Mouse (Mus musculus) limb, embryonic 13.5 days (tissue): Measurements from ENCODE around the gene Rapgef2. TPM values are rescaled to one million over a fixed set of nuclear protein-coding genes. Genes with fewer than 3 reads are reported as not detected.

ENCODE experiments used
- ATAC-seq: fragments of 200-750 bp; cut with Nextera tagmentation; 2 replicates; pipeline ENCODE4 v1.8.0; 2017; ENCODE audit warnings: low read depth, moderate number of reproducible peaks, moderate TSS enrichment; ENCODE audit not compliant: low FRiP score
- H3K27ac ChIP-seq: fragments of 300-500 bp; sonication (generic); 2 replicates; pipeline ENCODE4 v1.5.1; 2015; ENCODE audit warnings: inconsistent platforms, mild to moderate bottlenecking, moderate library complexity
- H3K27me3 ChIP-seq: fragments of 300-500 bp; sonication (generic); 2 replicates; pipeline ENCODE4 v1.6.1; 2015; ENCODE audit warnings: mild to moderate bottlenecking, inconsistent platforms
- H3K36me3 ChIP-seq: fragments of 300-500 bp; sonication (generic); 2 replicates; pipeline ENCODE4 v1.6.1; 2015; ENCODE audit warnings: inconsistent platforms, mild to moderate bottlenecking, moderate library complexity
- H3K4me1 ChIP-seq: fragments of 300-500 bp; sonication (generic); 2 replicates; pipeline ENCODE4 v1.6.1; 2015; ENCODE audit warnings: inconsistent platforms
- H3K4me2 ChIP-seq: fragments of 300-500 bp; sonication (generic); replicated peaks from 2 replicates; pipeline ENCODE4 v1.6.1; 2015; ENCODE audit warnings: inconsistent platforms, mild to moderate bottlenecking, moderate library complexity
- H3K4me3 ChIP-seq: fragments of 300-500 bp; sonication (generic); 2 replicates; pipeline ENCODE4 v1.5.1; 2015; ENCODE audit warnings: moderate library complexity, mild to moderate bottlenecking, inconsistent platforms
- H3K9ac ChIP-seq: fragments of 300-500 bp; sonication (generic); 2 replicates; pipeline ENCODE4 v1.6.1; 2015; ENCODE audit warnings: mild to moderate bottlenecking, inconsistent platforms
- H3K9me3 ChIP-seq: fragments of 300-500 bp; sonication (generic); 2 replicates; pipeline ENCODE4 v1.6.1; 2016; ENCODE audit warnings: inconsistent platforms
- WGBS: fragments of 180-500 bp; shearing (Covaris S2); methylation state at CpG from one replicate; pipeline ENCODE4 v1.1.7; 2015; 5-methylcytosine and 5-hydroxymethylcytosine counted together
- polyA plus RNA-seq: library from polyadenylated mRNA; unstranded; fragments of >200 nt; fragmentation: Nextera tagmentation; extraction: Ambion mirVana; gene quantifications from 2 replicates; pipeline ENCODE4 v1.2.1, GENCODE M21; 2015

Gene Rapgef2
- polyA plus RNA-seq, 1 experiment from 2014 or later = 7.0 TPM

DNA sequence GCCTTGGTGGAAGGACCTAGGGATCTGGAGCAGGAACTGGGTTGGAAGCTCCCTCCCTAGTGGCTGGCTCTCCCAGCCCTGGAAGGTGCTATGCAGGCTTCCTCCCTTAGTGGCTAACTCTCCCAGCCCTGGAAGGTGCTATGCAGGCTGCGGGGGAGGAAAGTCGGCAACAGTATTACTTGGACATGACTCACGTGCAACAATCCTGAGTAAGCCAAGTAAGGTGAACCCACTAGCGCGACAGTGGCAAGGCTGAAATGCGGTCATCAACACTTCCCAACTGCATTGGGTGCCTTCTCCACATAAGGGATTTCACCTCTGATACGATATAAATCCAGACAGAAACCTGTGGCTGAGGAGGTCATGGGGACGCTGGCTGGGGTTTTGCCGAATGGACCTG is 42.0 kb downstream of the Rapgef2 start:
- whole genome bisulfite sequencing = 87% methylated on average over 9 of the region's 9 CpGs
- H3K9me3 ChIP-seq = no peaks in the 10 kb centered on the region
- no peak overlapping the region for H3K27ac ChIP-seq
- H3K27me3 ChIP-seq = no peaks in the 10 kb centered on the region
- H3K4me3 ChIP-seq = no peak overlapping the region
- no peak overlapping the region for H3K4me2 ChIP-seq
- H3K4me1 ChIP-seq = peaks cover 12% of the 10 kb centered on the region; the same call in 1 of the 2 replicates
- H3K36me3 ChIP-seq = no peaks in the 10 kb centered on the region
- ATAC-seq = no peak
- H3K9ac ChIP-seq = no peak overlapping the region

DNA sequence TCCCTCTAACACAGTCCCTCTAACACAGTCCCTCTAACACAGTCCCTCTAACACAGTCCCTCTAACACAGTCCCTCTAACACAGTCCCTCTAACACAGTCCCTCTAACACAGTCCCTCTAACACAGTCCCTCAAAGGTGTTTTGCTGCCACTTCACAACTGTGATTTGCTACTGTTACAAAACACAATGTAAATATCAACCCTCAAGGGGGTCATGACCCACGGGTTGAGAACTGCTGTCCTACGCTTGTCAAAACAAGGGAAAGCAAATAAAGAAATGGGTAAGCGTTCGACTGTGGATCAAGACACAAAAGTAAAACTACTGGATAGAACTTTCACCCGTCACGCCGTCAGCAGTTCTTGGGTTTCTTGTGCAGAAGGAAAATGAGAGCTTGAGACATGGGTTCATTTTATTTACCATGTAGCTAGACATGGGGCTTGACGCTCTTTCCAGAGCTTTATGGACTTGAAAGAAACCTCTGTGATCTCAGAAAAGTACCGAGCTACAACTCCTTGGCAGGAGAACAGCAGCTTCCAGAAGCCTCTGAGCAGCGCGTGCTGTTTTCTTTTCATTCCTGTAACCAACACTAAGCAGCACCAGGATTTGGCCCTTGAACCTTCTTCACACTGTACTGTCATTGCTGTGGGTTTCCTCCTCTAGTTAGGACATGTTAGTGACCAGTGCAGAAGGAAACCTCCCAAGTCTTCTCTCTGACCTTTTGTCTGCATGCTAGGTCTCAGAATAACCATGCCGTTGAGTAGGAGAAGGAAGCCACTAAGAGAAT is 43.2 kb downstream of the Rapgef2 start:
- 71% methylated on average over 12 of the region's 12 CpGs for WGBS
- no peak overlapping the region for H3K27ac ChIP-seq
- no peak for ATAC-seq
- H3K4me1 ChIP-seq = peaks cover 19% of the 10 kb centered on the region; the same call in 1 of the 2 replicates
- H3K9ac ChIP-seq = no peak overlapping the region
- H3K36me3 ChIP-seq = no peaks in the 10 kb centered on the region
- H3K27me3 ChIP-seq = no peaks in the 10 kb centered on the region
- no peak overlapping the region for H3K4me2 ChIP-seq
- H3K4me3 ChIP-seq = no peak overlapping the region
- H3K9me3 ChIP-seq = no peaks in the 10 kb centered on the region

DNA sequence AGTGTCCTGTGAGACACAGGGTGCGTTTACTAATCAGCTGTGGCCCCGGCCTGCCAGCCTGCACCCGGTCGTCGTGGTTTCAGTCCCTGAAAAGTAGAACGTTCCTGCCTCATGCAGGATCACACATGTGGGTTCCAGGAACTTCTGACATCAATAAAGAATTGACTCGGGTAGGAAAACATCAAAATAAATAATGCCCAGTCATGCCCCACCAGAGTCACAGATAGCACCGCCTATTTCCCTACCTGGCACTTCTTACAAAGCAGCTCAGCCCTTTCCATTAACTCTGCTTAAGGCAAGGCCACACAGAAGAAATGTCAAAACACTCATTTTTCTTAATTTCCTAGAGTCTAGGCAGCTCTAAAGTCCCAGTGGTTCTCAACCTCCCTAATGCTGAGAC is 44.0 kb downstream of the Rapgef2 start:
- Histone ChIP-seq H3K4me2 (no peak overlapping the region), H3K4me3 (no peak overlapping the region), H3K9me3 (no peaks in the 10 kb centered on the region), H3K9ac (no peak overlapping the region), H3K27ac (no peak overlapping the region), H3K27me3 (no peaks in the 10 kb centered on the region), H3K36me3 (no peaks in the 10 kb centered on the region), H3K4me1 (peaks cover 19% of the 10 kb centered on the region; the same call in 1 of the 2 replicates)
- 63% methylated on average over 8 of the region's 8 CpGs for WGBS
- ATAC-seq = no peak

DNA sequence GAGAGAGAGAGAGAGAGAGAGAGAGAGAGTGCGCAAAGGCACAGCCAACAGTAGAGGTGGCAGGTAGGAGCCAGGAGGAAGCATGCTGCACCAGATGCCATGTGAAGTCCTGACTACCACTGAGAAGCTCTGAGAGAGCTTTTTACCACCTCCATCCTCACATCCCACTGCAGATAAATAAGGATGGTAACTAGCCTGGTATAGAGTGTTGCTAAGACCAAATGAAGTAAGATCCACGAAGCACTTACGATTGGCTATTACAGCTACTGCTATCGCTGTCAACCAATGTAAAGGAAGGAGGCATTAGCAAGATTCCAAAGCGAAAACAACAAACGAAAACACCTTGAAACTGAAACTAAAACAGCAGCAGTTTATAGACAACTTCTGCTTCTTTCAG is 47.3 kb downstream of the Rapgef2 start:
- Histone ChIP-seq H3K4me2 (no peak overlapping the region), H3K9ac (no peak overlapping the region), H3K9me3 (no peaks in the 10 kb centered on the region), H3K4me3 (no peak overlapping the region), H3K27me3 (no peaks in the 10 kb centered on the region), H3K4me1 (peaks cover 40% of the 10 kb centered on the region), H3K36me3 (no peaks in the 10 kb centered on the region), H3K27ac (no peak overlapping the region)
- ATAC-seq = no peak
- WGBS = 83% methylated on average over 6 of the region's 6 CpGs

GRCm38 (mm10) chr3:79238456-79239065 is 47.8 kb downstream of the Rapgef2 start:
- Histone ChIP-seq H3K27ac (no peak overlapping the region), H3K27me3 (no peaks in the 10 kb centered on the region), H3K9me3 (no peaks in the 10 kb centered on the region), H3K9ac (no peak overlapping the region), H3K36me3 (no peaks in the 10 kb centered on the region), H3K4me3 (no peak overlapping the region), H3K4me1 (peaks cover 44% of the 10 kb centered on the region), H3K4me2 (no peak overlapping the region)
- no peak for ATAC-seq
- 73% methylated on average over 4 of the region's 4 CpGs for WGBS

GRCm38 (mm10) chr3:79237619-79238342 is 48.5 kb downstream of the Rapgef2 start:
- 90% methylated on average over 9 of the region's 9 CpGs for WGBS
- Histone ChIP-seq H3K9ac (no peak overlapping the region), H3K27ac (no peak overlapping the region), H3K4me3 (no peak overlapping the region), H3K4me2 (no peak overlapping the region), H3K4me1 (peaks cover 44% of the 10 kb centered on the region), H3K9me3 (no peaks in the 10 kb centered on the region), H3K36me3 (no peaks in the 10 kb centered on the region), H3K27me3 (no peaks in the 10 kb centered on the region)
- ATAC-seq = no peak

DNA sequence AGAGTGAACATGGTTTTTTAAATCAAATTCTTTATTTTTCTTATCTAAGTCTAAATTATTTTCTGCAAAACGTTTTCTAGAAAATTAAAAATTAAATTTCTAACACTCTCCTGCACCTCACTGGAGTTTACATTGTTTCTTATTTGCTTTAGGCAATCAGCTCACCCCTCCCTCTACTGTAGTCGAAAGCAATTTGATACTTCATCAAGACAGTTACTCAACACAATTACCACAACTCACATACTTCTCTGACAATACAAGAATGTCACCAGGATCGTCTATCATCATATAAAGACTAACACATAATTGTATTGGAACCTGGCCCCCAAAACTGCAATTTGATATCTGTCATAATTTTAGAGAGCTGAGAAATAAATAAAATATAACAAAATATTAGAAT is 51.8 kb downstream of the Rapgef2 start:
- H3K4me3 ChIP-seq = no peak overlapping the region
- 61% methylated on average over 3 of the region's 3 CpGs for WGBS
- H3K9ac ChIP-seq = no peak overlapping the region
- no peaks in the 10 kb centered on the region for H3K36me3 ChIP-seq
- H3K4me2 ChIP-seq = no peak overlapping the region
- peaks cover 44% of the 10 kb centered on the region for H3K4me1 ChIP-seq
- H3K9me3 ChIP-seq = no peaks in the 10 kb centered on the region
- H3K27me3 ChIP-seq = no peaks in the 10 kb centered on the region
- no peak for ATAC-seq
- H3K27ac ChIP-seq = no peak overlapping the region

DNA sequence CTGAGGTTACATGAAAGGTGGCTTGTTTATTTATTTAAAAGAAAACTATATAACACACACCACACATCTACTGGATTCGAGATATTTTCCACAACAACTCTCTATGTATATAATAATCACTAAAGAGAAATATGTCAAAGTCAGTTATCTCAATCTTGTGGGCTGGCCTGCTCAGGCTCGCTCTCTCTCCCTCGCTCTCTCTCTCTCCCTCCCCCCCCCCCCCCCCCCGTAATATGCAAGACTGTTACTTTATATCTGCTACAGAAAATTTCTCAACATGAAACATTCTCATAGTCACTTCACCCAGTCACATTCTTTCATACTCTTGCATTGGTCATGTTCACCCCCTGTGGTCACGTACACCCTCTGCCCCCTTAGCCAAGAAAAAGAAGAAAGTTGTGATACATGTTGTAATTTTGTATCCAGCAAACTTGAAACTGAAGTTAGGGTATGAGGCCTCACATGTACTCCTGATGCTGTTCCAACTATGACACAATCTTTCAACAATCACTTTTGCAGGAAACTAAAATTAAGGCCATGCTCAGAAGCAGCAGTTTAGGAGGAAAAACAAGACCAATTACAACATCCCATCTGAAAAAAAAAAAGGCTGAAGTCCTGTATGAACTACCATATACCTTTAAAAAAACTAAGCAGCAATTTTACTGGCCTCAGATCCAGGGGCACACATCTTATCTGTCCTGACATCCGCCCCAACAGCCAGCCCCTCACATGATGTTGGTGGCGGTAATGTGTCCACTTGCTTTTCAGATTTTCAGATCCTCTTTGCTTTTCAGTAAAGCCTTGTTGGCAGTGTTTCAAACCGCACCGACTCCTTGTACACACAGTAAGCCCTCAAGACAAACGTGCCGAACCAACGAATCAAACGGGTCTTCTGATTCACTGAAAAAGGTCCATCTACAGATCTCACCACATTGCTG is 52.6 kb downstream of the Rapgef2 start:
- 79% methylated on average over 12 of the region's 13 CpGs for WGBS
- H3K4me3 ChIP-seq = no peak overlapping the region
- no peak overlapping the region for H3K4me2 ChIP-seq
- H3K9ac ChIP-seq = no peak overlapping the region
- ATAC-seq = no peak
- no peak overlapping the region for H3K27ac ChIP-seq
- H3K4me1 ChIP-seq = peaks cover 40% of the 10 kb centered on the region
- no peaks in the 10 kb centered on the region for H3K36me3 ChIP-seq
- no peaks in the 10 kb centered on the region for H3K9me3 ChIP-seq
- H3K27me3 ChIP-seq = no peaks in the 10 kb centered on the region

DNA sequence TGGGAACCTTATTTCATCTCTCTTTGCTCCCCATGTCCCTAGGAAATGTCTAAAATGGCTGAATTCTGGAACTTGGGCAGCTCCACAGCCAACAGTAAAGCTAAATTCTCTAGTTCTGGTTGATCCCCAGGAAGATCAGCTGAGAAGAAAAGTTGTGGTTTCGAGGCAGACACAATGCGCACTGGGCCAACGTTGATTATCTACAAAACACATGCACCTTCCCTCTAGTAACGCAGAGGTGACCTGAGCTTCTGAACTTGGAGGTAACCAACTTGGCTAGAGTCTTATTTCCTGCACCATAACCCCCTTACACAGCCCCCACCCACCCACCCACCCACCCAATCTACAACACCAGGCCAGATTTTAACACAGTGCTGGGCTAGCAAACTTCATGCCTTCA is 55.6 kb downstream of the Rapgef2 start:
- no peaks in the 10 kb centered on the region for H3K36me3 ChIP-seq
- H3K4me2 ChIP-seq = no peak overlapping the region
- 94% methylated on average over 4 of the region's 4 CpGs for WGBS
- no peaks in the 10 kb centered on the region for H3K27me3 ChIP-seq
- no peak overlapping the region for H3K27ac ChIP-seq
- H3K4me1 ChIP-seq = peaks cover 16% of the 10 kb centered on the region
- no peak for ATAC-seq
- H3K4me3 ChIP-seq = no peak overlapping the region
- no peak overlapping the region for H3K9ac ChIP-seq
- no peaks in the 10 kb centered on the region for H3K9me3 ChIP-seq

DNA sequence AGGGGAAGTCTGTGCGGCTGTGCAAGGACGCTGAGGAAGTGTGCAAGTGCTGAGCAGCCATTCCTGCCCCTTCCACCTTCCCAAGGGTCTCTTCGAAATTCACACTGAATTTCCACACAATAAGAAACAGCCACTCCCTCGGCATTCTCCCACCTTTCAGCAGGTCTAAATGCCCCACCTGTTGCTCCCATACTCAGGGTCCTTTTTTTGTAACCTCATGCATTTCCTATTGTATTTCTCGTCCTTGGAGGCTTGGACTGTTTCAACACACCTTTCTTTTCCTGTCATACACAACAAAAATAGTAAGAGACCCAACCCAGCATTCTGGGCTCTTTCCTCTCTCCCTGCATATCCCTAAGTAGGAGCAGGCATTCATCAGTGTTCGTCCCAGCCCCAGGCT is 56.8 kb downstream of the Rapgef2 start:
- Histone ChIP-seq H3K9ac (no peak overlapping the region), H3K4me2 (no peak overlapping the region), H3K27ac (no peak overlapping the region), H3K36me3 (no peaks in the 10 kb centered on the region), H3K4me1 (peaks cover 11% of the 10 kb centered on the region), H3K27me3 (no peaks in the 10 kb centered on the region), H3K4me3 (no peak overlapping the region), H3K9me3 (no peaks in the 10 kb centered on the region)
- ATAC-seq = no peak
- 67% methylated on average over 6 of the region's 6 CpGs for WGBS

- H3K4me1 ChIP-seq = peaks cover 8% of the 10 kb centered on the region; the same call in 1 of the 2 replicates
- no peaks in the 10 kb centered on the region for H3K27me3 ChIP-seq
- H3K9ac ChIP-seq = no peak overlapping the region
- H3K36me3 ChIP-seq = no peaks in the 10 kb centered on the region
- no peak overlapping the region for H3K27ac ChIP-seq
- H3K4me2 ChIP-seq = no peak overlapping the region
- H3K4me3 ChIP-seq = no peak overlapping the region
- no peak for ATAC-seq
- H3K9me3 ChIP-seq = no peaks in the 10 kb centered on the region
Measured at GRCm38 (mm10) chr3:79228304-79228703, 58.0 kb downstream of the Rapgef2 start.
